Mouse (Mus musculus) bone marrow, adult 2 months (tissue): ENCODE data around the gene Klhl23. TPM values are rescaled to one million over a fixed set of nuclear protein-coding genes. Genes with fewer than 3 reads are reported as not detected.

Source experiments
- H3K27ac ChIP-seq: fragments of 200-500 bp; 2 replicates; pipeline ENCODE4 v1.5.1; 2012; ENCODE audit warnings: low read depth, mild to moderate bottlenecking, control low read depth, inconsistent platforms, low read length; ENCODE audit not compliant: control insufficient read depth, poor library complexity, insufficient read depth
- H3K4me1 ChIP-seq: fragments of 200-500 bp; 2 replicates; pipeline ENCODE4 v1.6.1; 2011; ENCODE audit warnings: low read length; ENCODE audit not compliant: control insufficient read depth, insufficient read depth
- H3K4me3 ChIP-seq: fragments of 200-500 bp; replicated peaks from 2 replicates; pipeline ENCODE3; 2011; ENCODE audit warnings: mild to moderate bottlenecking, low read depth, low read length, control low read depth; ENCODE audit not compliant: control insufficient read depth
- CTCF ChIP-seq: fragments of 200-500 bp; IDR thresholded peaks from 2 replicates; pipeline ENCODE4 v1.5.1; 2011; ENCODE audit warnings: low read length, control low read depth; ENCODE audit not compliant: control insufficient read depth, insufficient read depth
- POLR2A ChIP-seq: fragments of 200-500 bp; IDR thresholded peaks from 2 replicates; pipeline ENCODE4 v1.6.1; 2011; ENCODE audit warnings: low read depth, mild to moderate bottlenecking, control low read depth, low read length, borderline replicate concordance; ENCODE audit not compliant: control insufficient read depth
- WGBS: fragments of 180-500 bp; shearing (Covaris S2); methylation state at CpG from one replicate; pipeline ENCODE4 v1.1.7; 2018; 5-methylcytosine and 5-hydroxymethylcytosine counted together
- polyA plus RNA-seq: library from polyadenylated mRNA; stranded (reverse); fragments of >200 nt; gene quantifications from 2 replicates; pipeline ENCODE4 v1.2.4, GENCODE M21; 2011; ENCODE audit warnings: low replicate concordance; ENCODE audit not compliant: missing spikeins, insufficient read depth, insufficient read length

Gene Klhl23
- polyA plus RNA-seq, 1 experiment: 4.9 TPM

- Histone ChIP-seq H3K4me1 (no peaks in the 10 kb centered on the region), H3K27ac (peak within 1 kb of the TSS; percentile 92), H3K4me3 (peak within 1 kb of the TSS; percentile 99)
- under 1% methylated on average over 66 of the region's 66 CpGs for WGBS
- TF ChIP-seq POLR2A (peak; percentile 73; the same call in 1 of the 2 replicates), CTCF (no peak)
These were observed 39.8 kb downstream of the Klhl23 start, which contains the start of gene Ssb for GRCm38 (mm10) chr2:69861485-69862091. Gene Ssb, plus strand, starts transcription at chr2:69861562.

DNA sequence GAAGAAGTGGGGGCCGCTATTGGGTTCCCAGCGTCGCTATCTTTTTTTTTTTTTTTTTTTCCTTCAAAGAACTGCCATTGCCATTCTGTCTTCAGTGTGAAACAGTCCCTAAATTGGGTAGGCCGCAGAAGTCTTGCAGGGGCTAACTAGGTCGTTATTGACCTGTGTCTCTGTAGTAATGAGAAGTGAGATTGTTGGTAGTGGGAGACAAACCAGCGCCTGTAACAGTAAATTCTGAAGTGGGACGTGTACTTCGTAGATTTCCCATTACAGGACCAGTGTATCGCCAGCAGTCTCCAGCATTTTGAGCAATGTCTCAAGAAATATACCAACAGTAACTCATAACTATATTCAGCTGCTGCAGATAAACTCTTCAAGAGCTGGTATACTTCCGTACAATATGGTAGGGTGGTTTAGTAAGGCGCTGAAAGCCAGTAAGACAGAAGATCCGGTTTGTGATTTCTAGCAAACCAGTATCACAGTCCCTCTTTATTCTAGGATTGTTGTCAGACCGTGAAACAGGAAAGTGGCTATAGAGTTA, 40.4 kb downstream of the Klhl23 start:
- TF ChIP-seq CTCF (no peak), POLR2A (no peak)
- peak overlapping the region; percentile 99 for H3K4me3 ChIP-seq
- no peaks in the 10 kb centered on the region for H3K4me1 ChIP-seq
- under 1% methylated on average over 13 of the region's 13 CpGs for WGBS
- H3K27ac ChIP-seq: peak overlapping the region; percentile 92

DNA sequence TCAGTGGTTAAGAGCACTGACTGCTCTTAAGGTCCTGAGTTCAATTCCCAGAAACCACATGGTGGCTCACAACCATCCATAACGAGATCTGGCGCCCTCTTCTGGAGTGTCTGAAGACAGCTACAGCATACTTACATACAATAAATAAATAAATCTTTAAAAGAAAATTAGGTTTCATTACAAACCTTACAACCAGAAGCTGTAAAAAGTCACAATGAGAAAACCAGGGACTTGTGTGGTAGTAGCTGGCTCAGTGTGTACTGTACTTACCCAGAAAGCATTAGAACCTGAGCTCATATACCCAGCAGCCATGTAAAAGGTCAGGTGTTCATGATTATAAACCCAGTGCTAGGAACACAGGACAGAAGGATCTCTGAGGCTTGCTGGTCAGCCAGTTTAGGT, 62.2 kb downstream of the Klhl23 start:
- no peaks in the 10 kb centered on the region for H3K4me1 ChIP-seq
- no peak overlapping the region for H3K27ac ChIP-seq
- no peak overlapping the region for H3K4me3 ChIP-seq
- WGBS: 36% methylated on average over 2 of the region's 2 CpGs
- TF ChIP-seq POLR2A: no peak

DNA sequence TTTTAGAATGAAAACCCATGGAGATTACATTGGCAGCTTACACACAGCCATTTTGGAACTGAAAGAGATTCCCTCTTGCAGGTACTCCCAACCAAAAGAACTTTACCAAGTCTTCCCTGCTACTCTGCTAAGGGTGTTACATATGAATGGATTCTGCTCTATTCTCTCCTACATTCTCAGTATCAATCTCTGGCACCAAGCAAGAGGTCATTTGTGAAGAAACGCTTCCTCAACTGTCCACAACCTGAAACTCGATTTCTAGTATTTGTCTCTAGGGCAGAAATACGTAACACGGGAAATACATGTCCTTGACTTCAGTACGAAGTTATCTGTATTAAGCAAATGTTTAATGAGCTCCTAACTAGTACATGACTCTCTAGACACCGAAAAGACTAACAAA, 62.8 kb downstream of the Klhl23 start:
- Histone ChIP-seq H3K4me1 (no peaks in the 10 kb centered on the region), H3K27ac (no peak overlapping the region), H3K4me3 (peak overlapping the region; percentile 78)
- TF ChIP-seq CTCF: no peak
- no peak for TF ChIP-seq POLR2A
- WGBS: 22% methylated on average over 6 of the region's 6 CpGs

- TF ChIP-seq CTCF: no peak
- no peak for TF ChIP-seq POLR2A
These were observed 63.3 kb downstream of the Klhl23 start for GRCm38 (mm10) chr2:69885050-69885449.

GRCm38 (mm10) chr2:69885451-69886305, 63.9 kb downstream of the Klhl23 start, which contains the start of gene Mettl5:
Gene Mettl5, minus strand, starts transcription at chr2:69885615.
- H3K27ac ChIP-seq: peak within 1 kb of the TSS; percentile 36
- peak within 1 kb of the TSS; percentile 78 for H3K4me3 ChIP-seq
- H3K4me1 ChIP-seq: no peaks in the 10 kb centered on the region; the same call in 1 of the 2 replicates
- under 1% methylated on average over 45 of the region's 45 CpGs for WGBS
- TF ChIP-seq CTCF: peak; percentile 54
- TF ChIP-seq POLR2A: peak; percentile 89

More at GRCm38 (mm10) chr2:69885050-69885449, 63.3 kb downstream of the Klhl23 start:
- no peaks in the 10 kb centered on the region for H3K4me1 ChIP-seq
- 2% methylated on average over 12 of the region's 12 CpGs for WGBS
- peak overlapping the region; percentile 36; the same call in 1 of the 2 replicates for H3K27ac ChIP-seq
- H3K4me3 ChIP-seq: peak overlapping the region; percentile 78

Other genes with a start within 250 kb of the Klhl23 start
- gene Lrp2, start 235.9 kb upstream of the Klhl23 start, polyA plus RNA-seq: 0.35 TPM in 1 of 2 replicates, not detected in the other
- gene Bbs5, start 174.8 kb upstream of the Klhl23 start, polyA plus RNA-seq: 5.6 TPM in 1 of 2 replicates, not detected in the other
- 0.60 TPM in 1 of 2 replicates, not detected in the other for gene Klhl41, start 151.8 kb upstream of the Klhl23 start, polyA plus RNA-seq
- 2.0 and 5.9 TPM in 2 replicates for gene Fastkd1, start 108.4 kb upstream of the Klhl23 start, polyA plus RNA-seq
- gene Ppig, start 99.4 kb upstream of the Klhl23 start, polyA plus RNA-seq: 43.1 and 83.4 TPM in 2 replicates
- gene Ccdc173, start 32.4 kb upstream of the Klhl23 start, polyA plus RNA-seq: 1.1 and 1.9 TPM in 2 replicates
- gene Phospho2, start 32.3 kb upstream of the Klhl23 start, polyA plus RNA-seq: 6.6 and 13.8 TPM in 2 replicates
- gene Ssb, start 39.6 kb downstream of the Klhl23 start, polyA plus RNA-seq: 186 and 240 TPM in 2 replicates
- gene Mettl5, start 63.7 kb downstream of the Klhl23 start, polyA plus RNA-seq: 8.8 and 10.8 TPM in 2 replicates
- gene Ubr3, start 75.3 kb downstream of the Klhl23 start, polyA plus RNA-seq: 17.1 and 20.8 TPM in 2 replicates
- gene Myo3b, start 217.2 kb downstream of the Klhl23 start, polyA plus RNA-seq: not detected in 2 replicates